Mouse (Mus musculus) testis, adult 2 months (tissue): ENCODE measurements around the gene Bfsp2. TPM values are rescaled to one million over a fixed set of nuclear protein-coding genes. Genes with fewer than 3 reads are reported as not detected.
A peak's percentile ranks its signal among the peaks of the same experiment; 100 is the strongest.

Experiments
- H3K27ac ChIP-seq: fragments of 200-500 bp; 2 replicates; pipeline ENCODE4 v1.5.1; 2012; ENCODE audit warnings: low read depth, low read length; ENCODE audit not compliant: control insufficient read depth, insufficient read depth
- H3K27me3 ChIP-seq: fragments of 200-500 bp; 2 replicates; pipeline ENCODE4 v1.6.1; 2012; ENCODE audit warnings: mild to moderate bottlenecking, low read length, moderate library complexity; ENCODE audit not compliant: control insufficient read depth, insufficient read depth
- H3K36me3 ChIP-seq: fragments of 200-500 bp; 2 replicates; pipeline ENCODE4 v1.6.1; 2012; ENCODE audit warnings: mild to moderate bottlenecking, low read length; ENCODE audit not compliant: control insufficient read depth, insufficient read depth
- H3K4me1 ChIP-seq: fragments of 200-500 bp; 2 replicates; pipeline ENCODE4 v1.6.1; 2012; ENCODE audit warnings: low read length; ENCODE audit not compliant: control insufficient read depth, insufficient read depth
- H3K4me3 ChIP-seq: fragments of 200-500 bp; 2 replicates; pipeline ENCODE4 v1.5.1; 2012; ENCODE audit warnings: low read depth, mild to moderate bottlenecking, low read length, moderate library complexity, mixed read lengths; ENCODE audit not compliant: control insufficient read depth
- CTCF ChIP-seq: fragments of 200-500 bp; IDR thresholded peaks from 2 replicates; pipeline ENCODE4 v1.5.1; 2012; ENCODE audit warnings: low read depth, mild to moderate bottlenecking, inconsistent platforms, low read length, moderate library complexity; ENCODE audit not compliant: control insufficient read depth, insufficient read depth, insufficient replicate concordance
- POLR2A ChIP-seq: fragments of 200-500 bp; IDR thresholded peaks from 2 replicates; pipeline ENCODE4 v1.6.1; 2012; ENCODE audit warnings: low read depth, mild to moderate bottlenecking, inconsistent platforms, low read length, moderate library complexity; ENCODE audit not compliant: control insufficient read depth
- polyA plus RNA-seq: library from polyadenylated mRNA; depleted of rRNA; stranded (reverse); fragments of >200 nt; gene quantifications from 2 replicates; pipeline ENCODE4 v1.2.3, GENCODE M21; 2012

Bfsp2 gene
- polyA plus RNA-seq, 1 experiment: 0.74 TPM

DNA sequence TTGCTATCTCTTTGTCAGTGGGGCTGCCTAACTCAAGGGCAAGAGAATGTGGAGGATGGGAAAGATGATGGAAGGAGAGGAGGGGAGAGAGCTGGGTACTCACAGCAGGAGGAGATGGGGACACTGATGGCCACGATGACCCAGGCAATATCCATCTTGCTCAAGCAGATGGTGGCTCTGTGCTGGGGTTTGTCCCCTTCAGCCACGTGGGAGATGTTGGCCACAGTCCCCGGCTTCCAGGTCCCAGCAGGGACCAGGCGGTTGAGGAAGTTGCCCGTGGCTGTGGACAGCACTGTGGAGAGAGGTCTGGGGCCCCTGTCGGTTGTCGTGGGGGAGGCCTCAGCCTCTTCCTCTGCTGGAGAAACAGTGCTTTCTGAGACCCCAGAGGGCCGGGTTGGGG is 18.5 kb upstream of the Bfsp2 start:
- Histone ChIP-seq H3K36me3 (no peaks in the 10 kb centered on the region), H3K4me1 (no peaks in the 10 kb centered on the region; the same call in none of the 2 replicates), H3K4me3 (no peak overlapping the region), H3K27ac (no peak overlapping the region), H3K27me3 (no peaks in the 10 kb centered on the region)
- TF ChIP-seq CTCF (no peak), POLR2A (no peak)

DNA sequence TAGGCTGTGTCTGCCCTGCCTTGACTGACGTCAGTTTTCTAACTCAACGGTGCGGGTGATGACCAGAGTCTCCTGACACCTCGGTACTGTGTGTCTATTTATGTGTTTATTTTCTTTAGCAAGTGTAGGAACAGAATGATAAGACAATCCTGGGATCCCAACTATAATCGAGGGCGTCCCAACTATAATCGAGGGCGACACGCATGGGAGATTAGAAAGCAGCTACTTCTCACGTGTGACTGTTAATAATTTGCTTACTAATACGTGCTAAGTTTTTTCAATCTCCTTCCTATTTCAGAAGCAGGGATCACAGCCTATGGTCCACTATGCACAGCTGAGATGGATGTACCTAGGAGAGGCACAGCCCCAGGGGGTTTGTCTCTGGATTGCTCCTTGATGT is 15.2 kb upstream of the Bfsp2 start:
- TF ChIP-seq CTCF: no peak
- no peak for TF ChIP-seq POLR2A
- no peak overlapping the region for H3K27ac ChIP-seq
- no peak overlapping the region for H3K4me3 ChIP-seq
- no peaks in the 10 kb centered on the region for H3K36me3 ChIP-seq
- H3K27me3 ChIP-seq: no peaks in the 10 kb centered on the region
- H3K4me1 ChIP-seq: no peaks in the 10 kb centered on the region; the same call in 1 of the 2 replicates

DNA sequence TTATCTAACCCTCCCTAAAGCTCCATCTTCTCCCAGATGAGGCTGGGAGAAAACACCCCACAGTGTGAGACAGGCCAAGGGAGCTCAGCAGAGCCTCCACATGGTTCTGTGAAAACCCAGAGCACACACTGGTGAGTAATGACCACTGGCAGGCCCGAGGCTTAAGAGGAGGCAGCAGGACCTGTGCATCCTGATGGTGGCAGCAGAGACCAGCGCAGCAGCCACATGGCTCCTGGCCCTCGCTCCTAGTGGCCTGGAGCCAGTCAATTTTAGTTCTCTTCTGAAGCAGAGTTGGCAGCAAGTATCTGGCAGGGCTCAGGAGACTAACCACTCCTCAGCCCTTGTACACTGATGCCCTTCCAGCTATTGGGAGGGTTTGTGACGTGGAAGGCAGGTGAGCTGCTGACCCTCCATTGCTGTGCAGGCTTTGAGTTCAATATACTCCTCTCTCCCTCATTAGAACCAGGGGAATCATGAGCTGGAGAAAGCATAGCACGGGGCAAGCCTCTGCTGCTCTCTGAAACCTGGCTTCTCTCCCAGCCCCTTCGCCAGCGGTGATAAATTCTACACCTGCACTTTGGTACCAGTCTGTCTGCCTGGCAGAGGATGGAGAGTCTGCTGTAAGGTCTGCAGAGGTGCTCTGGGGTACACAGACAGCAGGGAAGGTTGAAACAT is 14.3 kb upstream of the Bfsp2 start:
- no peaks in the 10 kb centered on the region for H3K36me3 ChIP-seq
- no peak for TF ChIP-seq POLR2A
- TF ChIP-seq CTCF: peak; percentile 70; the same call in 1 of the 2 replicates
- H3K27me3 ChIP-seq: no peaks in the 10 kb centered on the region
- H3K4me1 ChIP-seq: peaks cover 4% of the 10 kb centered on the region
- H3K27ac ChIP-seq: no peak overlapping the region
- H3K4me3 ChIP-seq: no peak overlapping the region

DNA sequence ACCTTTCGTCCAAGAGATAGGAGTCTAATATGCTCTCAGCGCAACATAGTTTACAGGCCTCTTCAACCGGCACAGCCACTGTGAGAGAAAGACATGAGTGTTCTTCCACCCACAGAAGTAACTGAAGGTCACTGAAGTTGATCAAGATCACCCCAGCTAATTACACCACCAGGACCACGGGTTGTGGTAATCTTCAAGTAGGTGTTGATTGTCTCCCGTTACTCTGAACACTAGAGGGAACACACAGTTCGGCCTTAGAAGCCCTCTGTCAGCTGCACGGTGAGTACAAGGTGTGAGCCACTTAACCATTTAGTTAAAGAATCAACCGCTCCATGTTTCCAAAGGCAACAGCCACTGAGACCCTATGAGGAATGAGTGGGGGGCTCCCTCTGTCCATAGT is 11.8 kb upstream of the Bfsp2 start:
- no peak overlapping the region for H3K4me3 ChIP-seq
- no peaks in the 10 kb centered on the region for H3K27me3 ChIP-seq
- peaks cover 20% of the 10 kb centered on the region for H3K4me1 ChIP-seq
- no peak for TF ChIP-seq CTCF
- no peak for TF ChIP-seq POLR2A
- H3K36me3 ChIP-seq: no peaks in the 10 kb centered on the region
- H3K27ac ChIP-seq: no peak overlapping the region

DNA sequence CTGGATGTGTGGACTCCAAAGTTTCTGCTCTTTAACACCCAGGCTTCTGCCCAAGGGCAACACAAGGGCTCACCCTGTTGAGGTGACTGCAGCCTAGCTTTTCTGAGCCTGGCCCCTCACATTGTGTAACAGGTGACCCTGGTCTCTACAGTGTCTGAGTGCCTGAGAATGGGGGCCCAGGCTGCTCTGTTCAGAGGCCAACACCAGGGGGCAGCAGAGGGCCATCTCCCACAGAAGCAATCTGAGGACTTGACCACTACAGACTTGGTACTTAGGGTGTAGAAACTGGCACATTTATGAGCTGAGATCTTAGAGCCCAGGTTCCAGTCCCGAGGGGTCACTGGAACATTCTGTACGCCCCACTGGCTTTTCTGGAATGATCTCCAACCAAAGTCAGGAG is 10.2 kb upstream of the Bfsp2 start:
- H3K27me3 ChIP-seq: no peaks in the 10 kb centered on the region
- no peak overlapping the region for H3K4me3 ChIP-seq
- no peaks in the 10 kb centered on the region for H3K36me3 ChIP-seq
- TF ChIP-seq POLR2A (no peak), CTCF (peak; percentile 89; the same call in 1 of the 2 replicates)
- no peak overlapping the region for H3K27ac ChIP-seq
- H3K4me1 ChIP-seq: peaks cover 20% of the 10 kb centered on the region

DNA sequence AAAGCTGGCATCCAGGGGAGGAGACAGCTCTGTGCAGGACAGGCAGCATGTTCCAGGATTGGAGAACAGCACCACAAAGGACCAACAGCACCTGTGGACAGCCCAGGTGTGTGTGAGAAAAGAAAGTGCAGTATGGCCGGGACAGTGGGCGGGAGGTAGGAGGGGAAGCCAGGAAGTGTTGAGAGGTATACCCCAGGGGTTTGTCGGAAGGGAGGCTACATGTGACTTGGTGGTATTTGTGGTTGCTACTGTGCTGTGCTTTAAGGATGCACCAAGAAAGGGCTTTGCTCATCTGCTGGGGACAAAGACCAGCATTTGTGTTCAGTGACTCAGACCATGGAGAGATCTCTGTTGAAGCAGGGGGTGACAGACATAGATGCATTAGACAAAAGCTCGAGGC is 9.7 kb upstream of the Bfsp2 start:
- H3K4me3 ChIP-seq: no peak overlapping the region
- TF ChIP-seq POLR2A (no peak), CTCF (no peak)
- no peaks in the 10 kb centered on the region for H3K27me3 ChIP-seq
- H3K4me1 ChIP-seq: peaks cover 20% of the 10 kb centered on the region
- H3K36me3 ChIP-seq: no peaks in the 10 kb centered on the region
- H3K27ac ChIP-seq: no peak overlapping the region

DNA sequence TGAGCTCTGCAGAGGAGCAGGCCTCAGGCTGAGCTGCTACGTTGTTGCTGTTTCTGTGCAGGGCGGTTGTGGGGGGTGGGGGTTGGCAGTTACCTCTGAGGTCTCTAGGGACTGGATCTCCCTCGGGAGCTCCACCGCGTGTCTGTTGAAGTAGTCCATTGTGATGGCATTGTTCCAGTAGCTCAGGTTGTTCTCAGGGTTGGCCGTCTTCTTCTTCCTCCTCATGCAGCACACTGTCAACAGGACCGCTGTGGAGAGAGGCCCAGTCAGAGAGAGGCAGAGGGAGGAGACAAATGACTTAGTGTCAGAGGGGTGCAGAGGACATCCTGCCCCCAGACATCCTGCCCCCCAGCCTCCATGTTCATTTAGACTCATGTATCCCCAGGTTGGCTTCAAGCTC is 8.9 kb upstream of the Bfsp2 start:
- TF ChIP-seq CTCF (no peak), POLR2A (0 out of 2 replicates have a peak, but pooled peaks have one; percentile 25)
- no peaks in the 10 kb centered on the region for H3K27me3 ChIP-seq
- H3K36me3 ChIP-seq: no peaks in the 10 kb centered on the region
- H3K27ac ChIP-seq: peak overlapping the region; percentile 9
- H3K4me1 ChIP-seq: peaks cover 20% of the 10 kb centered on the region
- H3K4me3 ChIP-seq: peak overlapping the region; percentile 27
